Mouse (Mus musculus): ENCODE measurements around the gene Emilin3.

DNA sequence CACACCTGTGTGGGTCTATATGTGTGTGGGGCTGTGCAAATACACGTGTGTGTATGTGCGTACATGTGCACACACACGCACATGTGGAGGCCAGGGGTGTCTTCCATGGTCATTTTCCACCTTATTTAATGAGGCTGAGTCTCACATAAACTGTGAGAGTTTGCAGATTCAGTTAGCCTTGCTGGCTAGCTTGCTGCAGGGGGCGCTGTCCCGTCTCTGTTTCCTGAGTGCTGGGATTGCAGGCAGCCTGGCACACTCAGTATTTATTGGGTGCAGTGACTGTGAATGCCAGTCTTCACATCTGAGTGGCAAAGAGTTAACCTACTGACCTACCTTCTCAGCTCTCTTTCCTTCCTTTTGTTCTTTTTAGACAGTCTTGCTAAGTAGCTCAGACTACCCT lies 21.8 kb upstream of the Emilin3 start:
- TF ChIP-seq GATA1 (IDR thresholded peaks at IDR 0.05; ENCODE audit: borderline replicate concordance, low read length) = no peak
- TF ChIP-seq FLI1 (IDR thresholded peaks at IDR 0.05; ENCODE audit: low read length) = no peak
